Mouse (Mus musculus) neural tube, embryonic 11.5 days (tissue): ENCODE results near the gene Cog7. TPM values are rescaled to one million over a fixed set of nuclear protein-coding genes. Genes with fewer than 3 reads are reported as not detected.

Experiments
- ATAC-seq: fragments of 200-750 bp; cut with Nextera tagmentation; 2 replicates; pipeline ENCODE4 v1.8.0; 2017; ENCODE audit warnings: moderate number of reproducible peaks, mild to moderate bottlenecking, moderate TSS enrichment, moderate library complexity; ENCODE audit not compliant: insufficient read depth, low FRiP score, low TSS enrichment
- DNase-seq: peaks from one replicate; pipeline ENCODE4 v3.0.0-alpha.2; 2015; ENCODE audit warnings: low spot score
- H3K27ac ChIP-seq: fragments of 300-500 bp; sonication (generic); 2 replicates; pipeline ENCODE4 v1.5.1; 2014; ENCODE audit warnings: low read depth, mild to moderate bottlenecking, low read length
- H3K27me3 ChIP-seq: fragments of 300-500 bp; sonication (generic); 2 replicates; pipeline ENCODE4 v1.6.1; 2014; ENCODE audit warnings: mild to moderate bottlenecking, low read length, mixed read lengths; ENCODE audit not compliant: control insufficient read depth, insufficient read depth
- H3K36me3 ChIP-seq: fragments of 300-500 bp; sonication (generic); 2 replicates; pipeline ENCODE4 v1.6.1; 2014; ENCODE audit warnings: mild to moderate bottlenecking, low read length, moderate library complexity, mixed read lengths; ENCODE audit not compliant: control insufficient read depth, insufficient read depth
- H3K4me1 ChIP-seq: fragments of 300-500 bp; sonication (generic); 2 replicates; pipeline ENCODE4 v1.6.1; 2014; ENCODE audit warnings: low read length, mixed read lengths; ENCODE audit not compliant: control insufficient read depth, insufficient read depth
- H3K4me2 ChIP-seq: fragments of 300-500 bp; sonication (generic); 2 replicates; pipeline ENCODE4 v1.6.1; 2014; ENCODE audit warnings: low read depth, mild to moderate bottlenecking, moderate library complexity
- H3K4me3 ChIP-seq: fragments of 300-500 bp; sonication (generic); 2 replicates; pipeline ENCODE4 v1.5.1; 2014; ENCODE audit warnings: low read depth, low read length
- H3K9ac ChIP-seq: fragments of 300-500 bp; sonication (generic); 2 replicates; pipeline ENCODE4 v1.6.1; 2014; ENCODE audit warnings: mild to moderate bottlenecking, low read length
- H3K9me3 ChIP-seq: fragments of 300-500 bp; sonication (generic); 2 replicates; pipeline ENCODE4 v1.6.1; 2016; ENCODE audit warnings: low read length; ENCODE audit not compliant: control insufficient read depth
- WGBS: fragments of 180-500 bp; shearing (Covaris S2); extraction: QIAGEN DNeasy Blood & Tissue Kit; methylation state at CpG from one replicate; pipeline ENCODE4 v1.1.7; 2014; 5-methylcytosine and 5-hydroxymethylcytosine counted together
- polyA plus RNA-seq: library from polyadenylated mRNA; unstranded; fragments of >200 nt; fragmentation: Nextera tagmentation; extraction: Ambion mirVana; gene quantifications from 2 replicates; pipeline ENCODE4 v1.2.1, GENCODE M21; 2014

Gene Cog7
- polyA plus RNA-seq, 1 experiment from 2014 or later = 18.9 TPM

- no peak overlapping the region for H3K9ac ChIP-seq
- DNase-seq (no peak), ATAC-seq (no peak)
- H3K4me3 ChIP-seq = no peak overlapping the region
- no peak overlapping the region for H3K4me2 ChIP-seq
- H3K4me1 ChIP-seq = no peaks in the 10 kb centered on the region
- H3K27me3 ChIP-seq = no peaks in the 10 kb centered on the region
- no peaks in the 10 kb centered on the region for H3K36me3 ChIP-seq
- H3K9me3 ChIP-seq = no peaks in the 10 kb centered on the region
- H3K27ac ChIP-seq = no peak overlapping the region
- 86% methylated on average over 6 of the region's 6 CpGs for WGBS
Observed at GRCm38 (mm10) chr7:121933675-121934074, 47.8 kb downstream of the Cog7 start.

GRCm38 (mm10) chr7:121931246-121931645 is 50.3 kb downstream of the Cog7 start:
- Histone ChIP-seq H3K27me3 (no peaks in the 10 kb centered on the region), H3K36me3 (no peaks in the 10 kb centered on the region), H3K9ac (no peak overlapping the region), H3K4me2 (no peak overlapping the region), H3K27ac (no peak overlapping the region), H3K4me1 (no peaks in the 10 kb centered on the region), H3K4me3 (no peak overlapping the region), H3K9me3 (no peaks in the 10 kb centered on the region)
- DNase-seq (no peak), ATAC-seq (no peak)
- 68% methylated on average over 7 of the region's 7 CpGs for WGBS

GRCm38 (mm10) chr7:121927882-121928281 is 53.6 kb downstream of the Cog7 start:
- H3K9ac ChIP-seq = no peak overlapping the region
- 93% methylated on average over 2 of the region's 2 CpGs for WGBS
- H3K27ac ChIP-seq = no peak overlapping the region
- no peaks in the 10 kb centered on the region for H3K36me3 ChIP-seq
- DNase-seq (no peak), ATAC-seq (no peak)
- H3K27me3 ChIP-seq = no peaks in the 10 kb centered on the region
- H3K4me1 ChIP-seq = no peaks in the 10 kb centered on the region
- no peak overlapping the region for H3K4me2 ChIP-seq
- H3K4me3 ChIP-seq = no peak overlapping the region
- no peaks in the 10 kb centered on the region for H3K9me3 ChIP-seq

DNA sequence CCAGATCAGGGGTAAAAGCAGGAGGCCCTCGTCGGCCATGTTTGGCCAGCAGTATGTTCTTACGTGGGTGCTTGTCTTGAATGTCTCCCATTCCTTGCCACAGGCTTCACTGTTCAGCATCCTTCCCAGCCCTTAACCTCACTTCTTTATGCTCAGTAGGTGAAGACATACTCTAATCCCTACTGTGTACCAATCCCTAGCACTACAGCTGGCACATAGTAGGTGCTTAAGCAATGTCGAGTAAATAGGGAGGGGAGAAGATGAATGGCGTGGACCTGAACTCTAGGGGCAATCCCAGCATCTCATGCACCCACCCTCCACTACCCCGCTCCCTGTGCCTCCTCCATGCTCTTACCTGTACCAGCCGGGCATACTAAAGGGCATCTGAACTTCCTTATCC is 57.1 kb downstream of the Cog7 start:
- no peak overlapping the region for H3K9ac ChIP-seq
- no peaks in the 10 kb centered on the region for H3K4me1 ChIP-seq
- no peaks in the 10 kb centered on the region for H3K9me3 ChIP-seq
- 95% methylated on average over 7 of the region's 7 CpGs for WGBS
- no peak overlapping the region for H3K27ac ChIP-seq
- no peak for ATAC-seq
- DNase-seq = no peak
- H3K4me2 ChIP-seq = no peak overlapping the region
- no peaks in the 10 kb centered on the region for H3K36me3 ChIP-seq
- no peak overlapping the region for H3K4me3 ChIP-seq
- no peaks in the 10 kb centered on the region for H3K27me3 ChIP-seq

- Histone ChIP-seq H3K4me1 (no peaks in the 10 kb centered on the region), H3K9ac (no peak overlapping the region), H3K36me3 (no peaks in the 10 kb centered on the region), H3K27me3 (no peaks in the 10 kb centered on the region), H3K9me3 (no peaks in the 10 kb centered on the region), H3K4me3 (no peak overlapping the region), H3K4me2 (no peak overlapping the region), H3K27ac (no peak overlapping the region)
- 74% methylated on average over 6 of the region's 6 CpGs for WGBS
- ATAC-seq (no peak), DNase-seq (no peak)
Observed at GRCm38 (mm10) chr7:121913944-121914343, 67.6 kb downstream of the Cog7 start.

DNA sequence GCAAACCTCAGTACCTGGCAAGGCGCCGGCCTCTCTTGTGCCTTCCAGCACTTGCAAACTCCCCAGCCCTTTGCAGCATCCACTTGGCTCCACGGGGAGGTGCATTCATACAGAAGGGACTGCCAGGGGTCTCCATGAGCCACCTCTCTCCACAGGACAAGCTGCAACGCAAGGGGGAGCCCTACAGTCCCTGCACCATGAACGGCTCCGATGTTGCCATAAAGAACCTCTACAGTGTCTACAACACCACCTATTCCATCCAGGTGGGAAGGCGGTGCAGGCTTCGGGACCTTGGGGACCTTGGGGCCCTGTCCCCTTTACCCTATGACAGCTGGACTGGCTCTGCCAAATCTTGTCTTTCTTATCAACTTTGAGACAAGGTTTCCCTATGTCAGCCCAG is 69.3 kb downstream of the Cog7 start:
- ATAC-seq (no peak), DNase-seq (no peak)
- WGBS = 78% methylated on average over 8 of the region's 8 CpGs
- Histone ChIP-seq H3K9me3 (no peaks in the 10 kb centered on the region), H3K4me1 (no peaks in the 10 kb centered on the region), H3K27ac (no peak overlapping the region), H3K9ac (no peak overlapping the region), H3K36me3 (no peaks in the 10 kb centered on the region), H3K4me2 (no peak overlapping the region), H3K27me3 (no peaks in the 10 kb centered on the region), H3K4me3 (no peak overlapping the region)

DNA sequence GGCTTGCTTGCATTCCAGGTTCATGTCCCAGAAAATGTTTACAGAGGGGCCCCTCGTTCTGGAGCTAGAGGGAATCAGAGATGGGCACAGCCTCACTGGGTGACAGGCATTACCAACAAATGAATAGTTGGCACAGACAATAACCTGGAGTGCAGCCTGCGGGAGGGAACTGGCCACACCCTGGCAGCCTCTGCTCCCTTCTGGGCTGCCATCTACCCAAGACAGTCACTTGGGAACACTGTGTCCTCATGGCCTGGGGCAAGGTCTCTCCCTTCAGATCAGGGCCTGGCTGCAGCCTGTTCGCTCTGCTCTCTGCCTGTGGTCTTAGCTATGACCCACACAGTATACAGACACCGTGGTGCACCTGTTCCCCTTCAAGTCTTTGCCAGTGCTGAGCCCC is 74.6 kb downstream of the Cog7 start:
- Histone ChIP-seq H3K27ac (no peak overlapping the region), H3K4me3 (no peak overlapping the region), H3K4me2 (no peak overlapping the region), H3K9me3 (no peaks in the 10 kb centered on the region), H3K27me3 (no peaks in the 10 kb centered on the region), H3K9ac (no peak overlapping the region), H3K36me3 (no peaks in the 10 kb centered on the region), H3K4me1 (no peaks in the 10 kb centered on the region)
- 85% methylated on average over 4 of the region's 4 CpGs for WGBS
- ATAC-seq (no peak), DNase-seq (no peak)

- 83% methylated on average over 8 of the region's 8 CpGs for WGBS
- ATAC-seq (no peak), DNase-seq (no peak)
- no peak overlapping the region for H3K27ac ChIP-seq
- H3K27me3 ChIP-seq = no peaks in the 10 kb centered on the region
- H3K4me3 ChIP-seq = no peak overlapping the region
- no peaks in the 10 kb centered on the region for H3K4me1 ChIP-seq
- H3K36me3 ChIP-seq = no peaks in the 10 kb centered on the region
- H3K4me2 ChIP-seq = no peak overlapping the region
- no peaks in the 10 kb centered on the region for H3K9me3 ChIP-seq
- no peak overlapping the region for H3K9ac ChIP-seq
Observed at GRCm38 (mm10) chr7:121902757-121903411, 78.6 kb downstream of the Cog7 start.

- Histone ChIP-seq H3K4me2 (peak overlapping the region; percentile 27), H3K9ac (no peak overlapping the region; the same call in 1 of the 2 replicates), H3K36me3 (no peaks in the 10 kb centered on the region), H3K27me3 (no peaks in the 10 kb centered on the region), H3K4me3 (no peak overlapping the region), H3K9me3 (no peaks in the 10 kb centered on the region), H3K4me1 (no peaks in the 10 kb centered on the region), H3K27ac (no peak overlapping the region)
- no peak for ATAC-seq
- WGBS = 8% methylated on average over 7 of the region's 7 CpGs
- peak; percentile 39 for DNase-seq
Observed at GRCm38 (mm10) chr7:121899940-121900339, 81.6 kb downstream of the Cog7 start.
